Mouse (Mus musculus): Measurements from ENCODE around the gene Lrrc17. TPM values are rescaled to one million over a fixed set of nuclear protein-coding genes. Genes with fewer than 3 reads are reported as not detected.

Gene Lrrc17
- polyA plus RNA-seq, 1 experiment from 2014 or later = 17.9 TPM

GRCm38 (mm10) chr5:21542226-21542625 is 1.1 kb upstream of the Lrrc17 start:
- Histone ChIP-seq H3K27ac (replicated peaks in 1 of 2; ENCODE audit: control insufficient read depth in 1 of 2, insufficient read depth in 1 of 2, low read depth in 2 of 2, low read length in 2 of 2) (no peak overlapping the region), H3K27me3 (ENCODE audit: control insufficient read depth, insufficient read depth, low read length) (no peaks in the 10 kb centered on the region), H3K4me1 (ENCODE audit: control insufficient read depth in 2 of 2, insufficient read depth in 2 of 2, low read length in 2 of 2) (peaks cover 2 to 3% of the 10 kb centered on the region in 2 experiments; a peak in 1 of 4 replicates), H3K9me3 (ENCODE audit: control insufficient read depth, low read length) (no peaks in the 10 kb centered on the region), H3K9ac (ENCODE audit: low read length) (no peak overlapping the region), H3K36me3 (ENCODE audit: control insufficient read depth, insufficient read depth, low read length) (no peaks in the 10 kb centered on the region), H3K4me2 (ENCODE audit: low read length) (no peak overlapping the region), H3K4me3 (ENCODE audit: control insufficient read depth in 1 of 2, insufficient read depth in 1 of 2, low read depth in 1 of 2, low read length in 2 of 2) (no peak overlapping the region)
- 68% methylated on average over 4 of the region's 4 CpGs for WGBS
- no peak for ATAC-seq (ENCODE audit: insufficient number of reproducible peaks, insufficient read depth, low FRiP score, low read depth)

- Histone ChIP-seq H3K9me3 (ENCODE audit: control insufficient read depth, low read length) (0 out of 2 replicates have a peak, but pooled peaks cover 4% of the 10 kb centered on the region), H3K4me2 (ENCODE audit: low read length) (peak overlapping the region; percentile 53), H3K27ac (replicated peaks in 1 of 2; ENCODE audit: control insufficient read depth in 1 of 2, insufficient read depth in 1 of 2, low read depth in 2 of 2, low read length in 2 of 2) (no peak overlapping the region), H3K4me3 (ENCODE audit: control insufficient read depth in 1 of 2, insufficient read depth in 1 of 2, low read depth in 1 of 2, low read length in 2 of 2) (peak overlapping the region in 1 of 2 experiments; percentile 31; a peak in 1 of 4 replicates), H3K27me3 (ENCODE audit: control insufficient read depth, insufficient read depth, low read length) (no peaks in the 10 kb centered on the region), H3K36me3 (ENCODE audit: control insufficient read depth, insufficient read depth, low read length) (no peaks in the 10 kb centered on the region), H3K4me1 (ENCODE audit: control insufficient read depth in 2 of 2, insufficient read depth in 2 of 2, low read length in 2 of 2) (peaks cover 2 to 3% of the 10 kb centered on the region in 2 experiments; a peak in 1 of 4 replicates), H3K9ac (ENCODE audit: low read length) (no peak overlapping the region)
- WGBS = 61% methylated on average over 3 of the region's 3 CpGs
- ATAC-seq (ENCODE audit: insufficient number of reproducible peaks, insufficient read depth, low FRiP score, low read depth) = no peak
Measured at GRCm38 (mm10) chr5:21544821-21545220, 1.5 kb downstream of the Lrrc17 start.

GRCm38 (mm10) chr5:21545227-21545626 is 1.9 kb downstream of the Lrrc17 start:
- no peaks in the 10 kb centered on the region for H3K36me3 ChIP-seq (ENCODE audit: control insufficient read depth, insufficient read depth, low read length)
- ATAC-seq (ENCODE audit: insufficient number of reproducible peaks, insufficient read depth, low FRiP score, low read depth) = no peak
- H3K9ac ChIP-seq (ENCODE audit: low read length) = no peak overlapping the region
- H3K27ac ChIP-seq (replicated peaks in 1 of 2; ENCODE audit: control insufficient read depth in 1 of 2, insufficient read depth in 1 of 2, low read depth in 2 of 2, low read length in 2 of 2) = no peak overlapping the region
- H3K9me3 ChIP-seq (ENCODE audit: control insufficient read depth, low read length) = 0 out of 2 replicates have a peak, but pooled peaks cover 4% of the 10 kb centered on the region
- no peak overlapping the region for H3K4me3 ChIP-seq (ENCODE audit: control insufficient read depth in 1 of 2, insufficient read depth in 1 of 2, low read depth in 1 of 2, low read length in 2 of 2)
- H3K4me1 ChIP-seq (ENCODE audit: control insufficient read depth in 2 of 2, insufficient read depth in 2 of 2, low read length in 2 of 2) = peaks cover 2 to 3% of the 10 kb centered on the region in 2 experiments; a peak in 1 of 4 replicates
- H3K4me2 ChIP-seq (ENCODE audit: low read length) = 0 out of 2 replicates have a peak overlapping the region, but pooled peaks have one; percentile 53
- H3K27me3 ChIP-seq (ENCODE audit: control insufficient read depth, insufficient read depth, low read length) = no peaks in the 10 kb centered on the region

GRCm38 (mm10) chr5:21545786-21546185 is 2.4 kb downstream of the Lrrc17 start:
- Histone ChIP-seq H3K9me3 (ENCODE audit: control insufficient read depth, low read length) (0 out of 2 replicates have a peak, but pooled peaks cover 4% of the 10 kb centered on the region), H3K9ac (ENCODE audit: low read length) (no peak overlapping the region), H3K36me3 (ENCODE audit: control insufficient read depth, insufficient read depth, low read length) (no peaks in the 10 kb centered on the region), H3K4me3 (ENCODE audit: control insufficient read depth in 1 of 2, insufficient read depth in 1 of 2, low read depth in 1 of 2, low read length in 2 of 2) (no peak overlapping the region), H3K4me2 (ENCODE audit: low read length) (no peak overlapping the region), H3K27ac (replicated peaks in 1 of 2; ENCODE audit: control insufficient read depth in 1 of 2, insufficient read depth in 1 of 2, low read depth in 2 of 2, low read length in 2 of 2) (no peak overlapping the region), H3K4me1 (ENCODE audit: control insufficient read depth in 2 of 2, insufficient read depth in 2 of 2, low read length in 2 of 2) (peaks cover 2 to 3% of the 10 kb centered on the region in 2 experiments; a peak in 1 of 4 replicates), H3K27me3 (ENCODE audit: control insufficient read depth, insufficient read depth, low read length) (no peaks in the 10 kb centered on the region)
- ATAC-seq (ENCODE audit: insufficient number of reproducible peaks, insufficient read depth, low FRiP score, low read depth) = no peak
- WGBS = 66% methylated on average over 4 of the region's 4 CpGs

GRCm38 (mm10) chr5:21547005-21547404 is 3.6 kb downstream of the Lrrc17 start:
- H3K9me3 ChIP-seq (ENCODE audit: control insufficient read depth, low read length) = 0 out of 2 replicates have a peak, but pooled peaks cover 4% of the 10 kb centered on the region
- no peaks in the 10 kb centered on the region for H3K36me3 ChIP-seq (ENCODE audit: control insufficient read depth, insufficient read depth, low read length)
- no peak overlapping the region for H3K27ac ChIP-seq (replicated peaks in 1 of 2; ENCODE audit: control insufficient read depth in 1 of 2, insufficient read depth in 1 of 2, low read depth in 2 of 2, low read length in 2 of 2)
- H3K27me3 ChIP-seq (ENCODE audit: control insufficient read depth, insufficient read depth, low read length) = no peaks in the 10 kb centered on the region
- 75% methylated on average over 8 of the region's 8 CpGs for WGBS
- no peak for ATAC-seq (ENCODE audit: insufficient number of reproducible peaks, insufficient read depth, low FRiP score, low read depth)
- no peak overlapping the region for H3K4me3 ChIP-seq (ENCODE audit: control insufficient read depth in 1 of 2, insufficient read depth in 1 of 2, low read depth in 1 of 2, low read length in 2 of 2)
- no peak overlapping the region for H3K4me2 ChIP-seq (ENCODE audit: low read length)
- peaks cover 2 to 3% of the 10 kb centered on the region in 2 experiments; a peak in 1 of 4 replicates for H3K4me1 ChIP-seq (ENCODE audit: control insufficient read depth in 2 of 2, insufficient read depth in 2 of 2, low read length in 2 of 2)
- no peak overlapping the region for H3K9ac ChIP-seq (ENCODE audit: low read length)

- Histone ChIP-seq H3K4me1 (ENCODE audit: control insufficient read depth in 2 of 2, insufficient read depth in 2 of 2, low read length in 2 of 2) (0 out of 4 replicates have a peak, but pooled peaks cover 0 to 3% of the 10 kb centered on the region in 2 experiments), H3K4me3 (ENCODE audit: control insufficient read depth in 1 of 2, insufficient read depth in 1 of 2, low read depth in 1 of 2, low read length in 2 of 2) (no peak overlapping the region), H3K4me2 (ENCODE audit: low read length) (no peak overlapping the region), H3K9ac (ENCODE audit: low read length) (no peak overlapping the region), H3K27me3 (ENCODE audit: control insufficient read depth, insufficient read depth, low read length) (no peaks in the 10 kb centered on the region), H3K27ac (replicated peaks in 1 of 2; ENCODE audit: control insufficient read depth in 1 of 2, insufficient read depth in 1 of 2, low read depth in 2 of 2, low read length in 2 of 2) (no peak overlapping the region), H3K9me3 (ENCODE audit: control insufficient read depth, low read length) (no peaks in the 10 kb centered on the region), H3K36me3 (ENCODE audit: control insufficient read depth, insufficient read depth, low read length) (no peaks in the 10 kb centered on the region)
- no peak for ATAC-seq (ENCODE audit: insufficient number of reproducible peaks, insufficient read depth, low FRiP score, low read depth)
- 90% methylated on average over 4 of the region's 4 CpGs for WGBS
Measured at GRCm38 (mm10) chr5:21553685-21554084, 10.3 kb downstream of the Lrrc17 start.

GRCm38 (mm10) chr5:21554732-21555131 is 11.4 kb downstream of the Lrrc17 start:
- Histone ChIP-seq H3K9ac (ENCODE audit: low read length) (no peak overlapping the region), H3K27me3 (ENCODE audit: control insufficient read depth, insufficient read depth, low read length) (no peaks in the 10 kb centered on the region), H3K36me3 (ENCODE audit: control insufficient read depth, insufficient read depth, low read length) (no peaks in the 10 kb centered on the region), H3K4me3 (ENCODE audit: control insufficient read depth in 1 of 2, insufficient read depth in 1 of 2, low read depth in 1 of 2, low read length in 2 of 2) (no peak overlapping the region), H3K27ac (replicated peaks in 1 of 2; ENCODE audit: control insufficient read depth in 1 of 2, insufficient read depth in 1 of 2, low read depth in 2 of 2, low read length in 2 of 2) (no peak overlapping the region), H3K4me2 (ENCODE audit: low read length) (no peak overlapping the region), H3K4me1 (ENCODE audit: control insufficient read depth in 2 of 2, insufficient read depth in 2 of 2, low read length in 2 of 2) (0 out of 4 replicates have a peak, but pooled peaks cover 0 to 3% of the 10 kb centered on the region in 2 experiments), H3K9me3 (ENCODE audit: control insufficient read depth, low read length) (no peaks in the 10 kb centered on the region)
- WGBS = 91% methylated on average over 1 of the region's 1 CpGs
- ATAC-seq (ENCODE audit: insufficient number of reproducible peaks, insufficient read depth, low FRiP score, low read depth) = no peak

- ATAC-seq (ENCODE audit: insufficient number of reproducible peaks, insufficient read depth, low FRiP score, low read depth) = no peak
- WGBS = 88% methylated on average over 3 of the region's 3 CpGs
Measured at GRCm38 (mm10) chr5:21556502-21556901, 13.1 kb downstream of the Lrrc17 start.

More at GRCm38 (mm10) chr5:21556502-21556901, 13.1 kb downstream of the Lrrc17 start:
- no peak overlapping the region for H3K9ac ChIP-seq (ENCODE audit: low read length)
- no peaks in the 10 kb centered on the region for H3K27me3 ChIP-seq (ENCODE audit: control insufficient read depth, insufficient read depth, low read length)
- no peaks in the 10 kb centered on the region for H3K9me3 ChIP-seq (ENCODE audit: control insufficient read depth, low read length)
- no peaks in the 10 kb centered on the region for H3K36me3 ChIP-seq (ENCODE audit: control insufficient read depth, insufficient read depth, low read length)
- peaks cover 3 to 4% of the 10 kb centered on the region in 2 experiments; a peak in 3 of 4 replicates for H3K4me1 ChIP-seq (ENCODE audit: control insufficient read depth in 2 of 2, insufficient read depth in 2 of 2, low read length in 2 of 2)
- H3K4me3 ChIP-seq (ENCODE audit: control insufficient read depth in 1 of 2, insufficient read depth in 1 of 2, low read depth in 1 of 2, low read length in 2 of 2) = no peak overlapping the region
- no peak overlapping the region for H3K27ac ChIP-seq (replicated peaks in 1 of 2; ENCODE audit: control insufficient read depth in 1 of 2, insufficient read depth in 1 of 2, low read depth in 2 of 2, low read length in 2 of 2)
- no peak overlapping the region for H3K4me2 ChIP-seq (ENCODE audit: low read length)

Measured in heart, embryonic 14.5 days (tissue).